Mouse (Mus musculus): ENCODE results near the gene Raet1e.
"Not testable (repeated sequence)": the region's sequence is repeated elsewhere in the genome, so short reads cannot be mapped to it uniquely, and the experiment has no call there.

Gene Raet1e

GRCm38 (mm10) chr10:22360252-22360651, 201.9 kb downstream of the Raet1e start, which contains the start of gene Raet1d:
Gene Raet1d (plus strand): TSS chr10:22360552.
- not testable (repeated sequence) for DNase-seq (ENCODE audit: extremely low read depth, insufficient read length, low spot score)

GRCm38 (mm10) chr10:22360957-22361356, 202.6 kb downstream of the Raet1e start:
- not testable (repeated sequence) for DNase-seq (ENCODE audit: extremely low read depth, insufficient read length, low spot score)

- DNase-seq (ENCODE audit: extremely low read depth, insufficient read length, low spot score) = not testable (repeated sequence)
Observed at GRCm38 (mm10) chr10:22361415-22362352, 203.3 kb downstream of the Raet1e start.

DNA sequence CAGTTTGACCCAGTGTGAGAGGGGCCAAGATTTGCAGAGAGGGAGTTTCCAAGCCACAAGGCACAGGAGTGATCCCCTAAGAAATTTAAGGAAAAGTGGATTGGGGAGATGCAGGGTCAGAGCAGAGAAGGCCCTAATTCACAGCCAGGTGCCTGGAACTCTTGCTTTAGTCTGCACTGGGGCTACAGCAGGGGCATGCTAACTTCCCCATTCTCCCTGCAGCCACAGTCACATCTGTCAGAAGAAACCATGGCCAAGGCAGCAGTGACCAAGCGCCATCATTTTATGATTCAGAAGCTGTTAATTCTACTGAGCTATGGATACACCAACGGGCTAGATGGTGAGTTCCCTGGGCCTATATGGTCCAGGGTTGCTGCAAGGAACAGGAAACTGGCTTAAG, 204.1 kb downstream of the Raet1e start:
- not testable (repeated sequence) for DNase-seq (ENCODE audit: extremely low read depth, insufficient read length, low spot score)

DNA sequence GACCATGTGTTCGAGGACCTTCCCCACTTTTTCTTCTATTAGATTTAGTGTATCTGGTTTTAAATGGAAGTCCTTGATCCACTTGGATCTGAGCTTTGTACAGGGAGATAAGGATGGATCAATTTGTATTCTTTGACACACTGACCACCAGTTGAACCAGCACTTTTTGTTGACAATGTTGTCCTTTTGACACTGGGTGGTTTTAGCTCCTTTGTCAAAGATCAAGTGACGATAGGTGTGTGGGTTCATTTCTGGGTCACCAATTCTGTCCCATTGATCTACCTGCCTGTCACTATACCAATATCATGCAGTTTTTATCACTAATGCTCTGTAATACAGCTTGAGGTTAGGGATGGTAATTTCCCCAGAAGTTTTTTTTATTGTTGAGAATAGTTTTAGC, 206.5 kb downstream of the Raet1e start:
- DNase-seq (ENCODE audit: extremely low read depth, insufficient read length, low spot score) = not testable (repeated sequence)

DNA sequence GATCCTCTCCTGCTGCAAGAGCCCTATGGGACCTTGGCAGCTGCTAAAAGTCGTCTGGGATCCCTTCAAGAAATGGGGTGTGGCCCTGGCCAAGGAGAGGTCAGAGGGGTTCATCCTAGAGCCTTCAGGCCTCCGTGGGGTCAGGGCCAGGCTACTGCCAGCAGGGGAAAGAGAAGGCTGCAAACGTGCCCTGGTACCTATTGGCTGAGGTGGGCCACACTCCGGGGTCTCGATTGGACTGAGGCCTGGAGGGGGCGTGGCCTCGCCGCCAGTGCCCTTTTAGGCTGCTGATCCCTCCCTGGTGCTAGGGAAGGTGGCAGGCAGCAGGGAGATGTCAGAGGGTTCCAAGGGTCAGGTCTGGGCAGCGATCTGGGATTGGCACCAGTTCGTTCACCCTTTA, 222.9 kb downstream of the Raet1e start:
- not testable (repeated sequence) for DNase-seq (ENCODE audit: extremely low read depth, insufficient read length, low spot score)

DNA sequence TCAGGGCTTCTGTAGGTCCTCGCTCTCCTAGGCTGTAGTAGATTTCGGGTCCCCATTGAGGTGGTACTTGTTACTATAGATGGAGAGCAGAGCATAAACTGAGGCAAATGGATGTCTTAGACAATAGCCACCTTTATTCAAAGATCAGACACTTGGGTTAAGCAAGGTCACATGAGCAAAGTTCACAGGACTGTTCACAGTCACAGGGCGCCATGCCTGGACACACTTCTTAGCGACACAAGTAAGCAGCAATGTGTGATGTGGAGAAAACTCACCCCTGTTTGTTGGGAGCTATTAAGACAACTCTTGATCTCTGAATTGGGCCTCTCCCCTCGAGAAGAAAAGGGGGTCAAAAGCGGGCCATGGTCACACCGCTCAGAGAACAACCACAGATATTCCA, 231.8 kb downstream of the Raet1e start:
- not testable (repeated sequence) for DNase-seq (ENCODE audit: extremely low read depth, insufficient read length, low spot score)

- DNase-seq (ENCODE audit: extremely low read depth, insufficient read length, low spot score) = not testable (repeated sequence)
Observed at GRCm38 (mm10) chr10:22391616-22392015, 233.2 kb downstream of the Raet1e start.

DNA sequence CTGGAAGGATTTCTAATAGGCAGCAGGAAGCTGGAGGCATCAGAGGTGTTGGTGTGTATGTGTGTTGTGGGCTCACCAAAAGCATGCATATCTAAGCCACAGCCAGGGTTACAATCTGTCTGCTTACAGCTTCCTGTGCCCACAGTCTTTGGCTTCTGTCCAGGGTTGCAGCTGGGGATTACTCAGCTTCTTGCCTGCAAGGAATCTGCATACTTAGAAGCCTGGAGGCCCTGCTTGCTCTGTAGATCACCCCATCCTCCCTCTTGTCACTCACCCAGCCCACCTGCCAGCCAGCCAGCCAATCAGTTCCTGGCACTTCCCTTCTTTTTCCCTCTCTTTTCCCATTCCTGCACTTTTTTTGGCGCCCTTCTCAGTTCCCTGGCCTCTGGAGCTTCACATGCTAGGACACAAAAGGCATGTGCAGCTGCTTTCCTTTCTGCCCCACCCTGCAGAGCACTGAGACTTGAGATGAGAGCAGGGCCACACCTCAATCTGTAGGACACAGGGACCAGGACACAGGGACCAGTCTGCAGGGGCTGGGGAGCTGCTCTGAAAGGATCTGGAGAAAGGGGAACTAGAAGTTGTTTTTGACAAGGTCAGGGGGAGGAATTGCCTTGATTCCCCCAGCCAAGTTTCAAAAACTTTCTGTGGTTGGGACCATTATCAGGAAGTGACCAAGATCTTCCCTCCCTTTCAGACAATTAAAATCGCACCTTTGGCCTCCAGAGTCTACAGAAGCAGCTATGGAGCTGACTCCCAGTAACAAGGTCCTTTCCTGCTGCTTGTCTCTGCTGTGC, 234.9 kb downstream of the Raet1e start:
- not testable (repeated sequence) for DNase-seq (ENCODE audit: extremely low read depth, insufficient read length, low spot score)

DNA sequence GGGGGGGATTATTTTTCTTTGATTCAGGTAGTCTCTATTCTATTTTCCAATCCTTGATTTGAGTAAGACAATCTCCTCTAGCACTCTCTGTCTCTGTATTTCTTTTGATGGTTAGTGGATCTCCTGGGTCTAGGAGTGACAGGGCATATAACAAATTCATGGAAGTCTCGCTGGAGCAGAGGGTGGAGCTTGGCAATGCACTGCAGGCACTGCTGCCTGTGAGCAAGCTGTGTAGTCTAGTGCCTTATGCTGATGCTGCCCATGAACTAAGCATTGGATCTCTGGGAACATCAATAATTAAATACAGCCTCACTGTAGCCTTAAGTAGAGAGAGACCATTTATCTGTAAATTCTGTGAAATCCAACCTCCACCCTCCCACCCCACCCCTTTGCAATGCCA, 238.3 kb downstream of the Raet1e start:
- not testable (repeated sequence) for DNase-seq (ENCODE audit: extremely low read depth, insufficient read length, low spot score)

GRCm38 (mm10) chr10:22402225-22402917, 244.0 kb downstream of the Raet1e start:
- DNase-seq (ENCODE audit: extremely low read depth, insufficient read length, low spot score) = not testable (repeated sequence)

GRCm38 (mm10) chr10:22413702-22414494, 255.5 kb downstream of the Raet1e start:
- not testable (repeated sequence) for DNase-seq (ENCODE audit: extremely low read depth, insufficient read length, low spot score)
